Mouse (Mus musculus) spleen, adult 10 weeks (tissue): Measurements from ENCODE around the gene Sod3. TPM values are rescaled to one million over a fixed set of nuclear protein-coding genes. Genes with fewer than 3 reads are reported as not detected.

Experiments
- polyA plus RNA-seq: library from polyadenylated mRNA; stranded (reverse); fragments of 350-450 nt; fragmentation: Illumina TruSeq; extraction: RNeasy Lipid Tissue Mini Kit (QIAGEN cat#74804); gene quantifications from one replicate; pipeline ENCODE4 v1.2.3, GENCODE M21; 2015; ENCODE audit warnings: low replicate concordance; ENCODE audit not compliant: insufficient read depth

Sod3 gene
- polyA plus RNA-seq = 25.2 TPM

DNA sequence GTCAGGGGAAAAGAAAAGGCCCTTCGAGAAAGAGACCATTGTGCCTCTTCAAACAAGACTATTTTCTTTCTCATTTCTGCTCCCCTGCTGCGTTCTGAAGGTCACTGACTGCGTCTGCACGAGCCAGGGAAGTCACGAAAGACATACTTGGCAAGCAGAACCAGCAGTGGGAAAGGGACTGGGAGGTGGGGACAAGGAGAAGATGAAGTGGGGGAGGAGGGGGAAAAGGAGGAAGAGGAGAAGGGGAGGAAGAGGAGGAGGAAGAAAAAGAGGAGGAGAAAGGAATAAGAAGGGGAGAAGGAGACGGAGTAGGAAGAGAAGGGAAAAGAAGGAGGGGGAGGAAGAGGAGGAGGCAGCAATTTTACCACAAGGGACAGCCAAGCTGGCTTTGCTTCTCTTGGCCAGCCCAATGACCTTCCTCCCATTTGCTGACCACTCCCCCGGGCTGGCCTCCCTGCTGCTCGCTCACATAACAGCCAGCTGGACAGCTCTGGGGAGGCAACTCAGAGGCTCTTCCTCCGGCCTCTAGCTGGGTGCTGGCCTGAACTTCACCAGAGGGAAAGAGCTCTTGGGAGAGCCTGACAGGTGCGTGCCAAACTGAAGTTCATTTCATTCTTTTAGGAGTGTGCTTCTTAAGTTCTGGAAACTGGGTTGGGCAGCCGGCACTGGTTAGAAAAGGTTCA is at the start of gene Sod3:
Gene Sod3, plus strand, starts transcription at position 324 of the 683 bp plus-strand sequence.

Other genes starting within 250 kb of the Sod3 start
- gene Dhx15, start 173.3 kb upstream of the Sod3 start, polyA plus RNA-seq = 282 TPM
- 0.90 TPM for gene Ccdc149, start 107.7 kb downstream of the Sod3 start, polyA plus RNA-seq
- gene Lgi2, start 202.7 kb downstream of the Sod3 start, polyA plus RNA-seq = 0.44 TPM